Mouse (Mus musculus) small intestine, adult 2 months (tissue): ENCODE measurements around the gene Tatdn2.

Source experiments
- CTCF ChIP-seq: fragments of 200-500 bp; IDR thresholded peaks from 2 replicates; pipeline ENCODE4 v1.5.1; 2012; ENCODE audit warnings: low read depth, mild to moderate bottlenecking, control low read depth, inconsistent platforms, low read length, moderate library complexity, mixed read lengths; ENCODE audit not compliant: insufficient replicate concordance, insufficient read length; ENCODE audit errors: extremely low read depth
- POLR2A ChIP-seq: fragments of 200-500 bp; IDR thresholded peaks from 2 replicates; pipeline ENCODE4 v1.6.1; 2012; ENCODE audit warnings: low read depth, mild to moderate bottlenecking, control low read depth, inconsistent platforms, low read length, moderate library complexity

DNA sequence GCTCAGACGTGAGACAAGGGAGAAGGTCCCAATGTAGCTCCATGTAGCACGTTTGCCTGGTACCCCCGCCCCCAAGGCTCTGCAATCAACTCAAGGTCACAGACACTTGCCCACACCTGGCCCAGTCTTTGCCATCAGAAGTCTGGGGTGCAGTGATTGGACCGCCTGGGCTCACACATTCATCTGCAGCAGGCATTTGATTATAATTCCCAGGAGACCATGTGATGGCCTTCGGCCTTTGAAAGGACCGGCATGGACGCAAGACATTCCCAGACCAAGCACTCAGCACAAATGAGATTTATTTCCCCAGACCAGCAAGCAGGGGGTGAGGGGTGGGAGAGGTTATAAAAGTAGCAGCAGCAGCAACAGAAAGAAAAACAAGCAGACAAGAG is 6.8 kb upstream of the Tatdn2 start:
- no peak for TF ChIP-seq CTCF
- no peak for TF ChIP-seq POLR2A
